18 mouse cellular contexts compared by ENCODE assay signal in the genomic region with DNA sequence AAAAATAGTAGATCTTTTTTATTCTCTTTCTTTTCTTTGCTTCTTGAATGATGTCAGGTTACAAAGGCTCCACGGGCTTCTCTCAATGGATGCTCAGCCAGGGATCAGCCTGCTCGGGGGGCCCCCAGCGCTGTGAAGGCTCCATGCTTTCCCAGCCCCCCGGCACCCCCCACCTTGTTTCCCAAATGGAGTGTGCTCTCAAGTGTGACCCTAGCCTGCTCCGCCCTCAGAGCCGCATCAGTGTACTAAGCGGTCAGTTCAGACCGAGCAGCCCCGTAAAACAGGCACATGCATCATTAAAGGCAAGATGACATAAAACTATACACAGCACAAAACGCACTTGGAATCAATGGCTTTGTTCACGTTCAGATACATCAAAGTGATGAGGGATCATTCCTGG.
A peak's percentile ranks its signal among the peaks of the same experiment; 100 is the strongest.
DNase-seq lines count a peak whose midpoint lies in the region; ATAC-seq lines count a peak whose summit lies in the region.
"Had no signal": no experiment of that assay in that cellular context is flagged by ENCODE, and none has a peak within 500 bp of the region (broad histone marks: within the 10 kb centered on the region; RNA-seq: fewer than 3 reads in every experiment).

No protein-coding gene starts in this region.

- 42% methylated on average over 11 of the region's 11 CpGs for WGBS in neural tube, embryonic 11.5 days
- 27% methylated on average over 11 of the region's 11 CpGs for WGBS in hindbrain, embryonic 12.5 days
- 29% methylated on average over 11 of the region's 11 CpGs for WGBS in midbrain, embryonic 12.5 days
- 16% methylated on average over 11 of the region's 11 CpGs for WGBS in neural tube, embryonic 15.5 days

- no peak overlapping the region for H3K9ac ChIP-seq in neural tube, embryonic 11.5 days (ENCODE audit: low read length)
- H3K9ac ChIP-seq in hindbrain, embryonic 12.5 days: no peak overlapping the region
- H3K9ac ChIP-seq in midbrain, embryonic 12.5 days (replicated peaks): no peak overlapping the region; the same call in 1 of the 2 replicates
- H3K9ac ChIP-seq in neural tube, embryonic 15.5 days (replicated peaks): no peak overlapping the region
- H3K9ac ChIP-seq: embryonic facial prominence, embryonic 15.5 days; lung, embryonic 14.5 days had no signal

- no peaks in the 10 kb centered on the region for H3K36me3 ChIP-seq in neural tube, embryonic 11.5 days (ENCODE audit: control insufficient read depth, insufficient read depth, low read length)
- no peaks in the 10 kb centered on the region for H3K36me3 ChIP-seq in hindbrain, embryonic 12.5 days
- H3K36me3 ChIP-seq in midbrain, embryonic 12.5 days: no peaks in the 10 kb centered on the region
- H3K36me3 ChIP-seq in neural tube, embryonic 15.5 days: no peaks in the 10 kb centered on the region
- H3K36me3 ChIP-seq: embryonic facial prominence, embryonic 15.5 days had no signal

- peak; percentile 33 for DNase-seq in neural tube, embryonic 11.5 days (ENCODE audit: low spot score)
- no peak for DNase-seq in neural tube, embryonic 10.5 days (ENCODE audit: extremely low spot score, low spot score)
- no peak for DNase-seq in spleen, postnatal 36 days (ENCODE audit: low spot score in 2 of 2)
- DNase-seq in heart, adult 8-10 months (ENCODE audit: low spot score): no peak
- DNase-seq: adrenal gland, adult 2 months; cerebellum, adult 18-20 months; lung, embryonic 14.5 days; spleen, adult 18-20 months; thymus, postnatal 25 days had no signal

- no peaks in the 10 kb centered on the region for H3K9me3 ChIP-seq in neural tube, embryonic 11.5 days (ENCODE audit: control insufficient read depth, low read length)
- H3K9me3 ChIP-seq in hindbrain, embryonic 12.5 days (replicated peaks): no peaks in the 10 kb centered on the region
- no peaks in the 10 kb centered on the region for H3K9me3 ChIP-seq in midbrain, embryonic 12.5 days
- no peaks in the 10 kb centered on the region for H3K9me3 ChIP-seq in neural tube, embryonic 15.5 days (replicated peaks)
- H3K9me3 ChIP-seq: embryonic facial prominence, embryonic 15.5 days had no signal

- H3K4me2 ChIP-seq in neural tube, embryonic 11.5 days (ENCODE audit: low read depth): no peak overlapping the region
- peak overlapping the region; percentile 41 for H3K4me2 ChIP-seq in hindbrain, embryonic 12.5 days (replicated peaks)
- peak overlapping the region; percentile 45 for H3K4me2 ChIP-seq in midbrain, embryonic 12.5 days (replicated peaks)
- peak overlapping the region; percentile 52 for H3K4me2 ChIP-seq in neural tube, embryonic 15.5 days
- H3K4me2 ChIP-seq: embryonic facial prominence, embryonic 15.5 days; liver, embryonic 11.5 days; lung, embryonic 14.5 days had no signal

- H3K4me3 ChIP-seq in neural tube, embryonic 11.5 days (ENCODE audit: low read depth, low read length): no peak overlapping the region
- H3K4me3 ChIP-seq in hindbrain, embryonic 12.5 days: no peak overlapping the region
- H3K4me3 ChIP-seq in midbrain, embryonic 12.5 days: 0 out of 2 replicates have a peak overlapping the region, but pooled peaks have one; percentile 22
- H3K4me3 ChIP-seq in neural tube, embryonic 15.5 days (replicated peaks): 0 out of 2 replicates have a peak overlapping the region, but pooled peaks have one; percentile 19
- H3K4me3 ChIP-seq: embryonic facial prominence, embryonic 15.5 days had no signal

- no peaks in the 10 kb centered on the region; the same call in 1 of the 2 replicates for H3K27me3 ChIP-seq in neural tube, embryonic 11.5 days (ENCODE audit: control insufficient read depth, insufficient read depth, low read length)
- peaks cover 70% of the 10 kb centered on the region for H3K27me3 ChIP-seq in hindbrain, embryonic 12.5 days
- H3K27me3 ChIP-seq in midbrain, embryonic 12.5 days: peaks cover 35% of the 10 kb centered on the region
- peaks cover 28% of the 10 kb centered on the region for H3K27me3 ChIP-seq in neural tube, embryonic 15.5 days (replicated peaks)

- H3K4me1 ChIP-seq in neural tube, embryonic 11.5 days (ENCODE audit: control insufficient read depth, insufficient read depth, low read length): no peaks in the 10 kb centered on the region
- peaks cover 3% of the 10 kb centered on the region for H3K4me1 ChIP-seq in hindbrain, embryonic 12.5 days
- H3K4me1 ChIP-seq in midbrain, embryonic 12.5 days: peaks cover 6% of the 10 kb centered on the region; the same call in 1 of the 2 replicates
- H3K4me1 ChIP-seq in neural tube, embryonic 15.5 days: peaks cover 3% of the 10 kb centered on the region; the same call in 1 of the 2 replicates

- ATAC-seq in neural tube, embryonic 11.5 days (ENCODE audit: insufficient read depth, low FRiP score, low TSS enrichment): peak; percentile 50; the same call in 1 of the 2 replicates
- no peak for ATAC-seq in hindbrain, embryonic 12.5 days (ENCODE audit: low FRiP score)
- peak; percentile 69 for ATAC-seq in midbrain, embryonic 12.5 days (ENCODE audit: low FRiP score, low read depth)
- ATAC-seq in neural tube, embryonic 15.5 days (ENCODE audit: low FRiP score): no peak
- ATAC-seq: CD4-positive, CD25-positive, alpha-beta regulatory T cell, adult 4 months; inflammation-experienced regulatory T-cells, adult 6 months had no signal

- H3K27ac ChIP-seq in neural tube, embryonic 11.5 days (ENCODE audit: low read depth, low read length): no peak overlapping the region
- no peak overlapping the region for H3K27ac ChIP-seq in hindbrain, embryonic 12.5 days
- H3K27ac ChIP-seq in midbrain, embryonic 12.5 days (replicated peaks): no peak overlapping the region
- H3K27ac ChIP-seq in neural tube, embryonic 15.5 days (replicated peaks): no peak overlapping the region
- H3K27ac ChIP-seq: embryonic facial prominence, embryonic 15.5 days; macrophage; stomach, postnatal 0 days had no signal

Comparison
In these comparisons a context has a peak if more than half of its experiments do, and no peak if none do; other contexts are left out.
1. ATAC-seq: peak in neural tube, embryonic 11.5 days (single experiment) and midbrain, embryonic 12.5 days (single experiment); none in hindbrain, embryonic 12.5 days (single experiment) and neural tube, embryonic 15.5 days (single experiment).
2. H3K4me3 ChIP-seq: peak in midbrain, embryonic 12.5 days (single experiment) and neural tube, embryonic 15.5 days (single experiment); none in neural tube, embryonic 11.5 days (single experiment) and hindbrain, embryonic 12.5 days (single experiment).